Mouse (Mus musculus): ENCODE results near the gene Ppp1r12c. TPM values are rescaled to one million over a fixed set of nuclear protein-coding genes. Genes with fewer than 3 reads are reported as not detected.

Gene Ppp1r12c
- polyA plus RNA-seq (2017; shearing (Covaris generic)): 203 TPM

DNA sequence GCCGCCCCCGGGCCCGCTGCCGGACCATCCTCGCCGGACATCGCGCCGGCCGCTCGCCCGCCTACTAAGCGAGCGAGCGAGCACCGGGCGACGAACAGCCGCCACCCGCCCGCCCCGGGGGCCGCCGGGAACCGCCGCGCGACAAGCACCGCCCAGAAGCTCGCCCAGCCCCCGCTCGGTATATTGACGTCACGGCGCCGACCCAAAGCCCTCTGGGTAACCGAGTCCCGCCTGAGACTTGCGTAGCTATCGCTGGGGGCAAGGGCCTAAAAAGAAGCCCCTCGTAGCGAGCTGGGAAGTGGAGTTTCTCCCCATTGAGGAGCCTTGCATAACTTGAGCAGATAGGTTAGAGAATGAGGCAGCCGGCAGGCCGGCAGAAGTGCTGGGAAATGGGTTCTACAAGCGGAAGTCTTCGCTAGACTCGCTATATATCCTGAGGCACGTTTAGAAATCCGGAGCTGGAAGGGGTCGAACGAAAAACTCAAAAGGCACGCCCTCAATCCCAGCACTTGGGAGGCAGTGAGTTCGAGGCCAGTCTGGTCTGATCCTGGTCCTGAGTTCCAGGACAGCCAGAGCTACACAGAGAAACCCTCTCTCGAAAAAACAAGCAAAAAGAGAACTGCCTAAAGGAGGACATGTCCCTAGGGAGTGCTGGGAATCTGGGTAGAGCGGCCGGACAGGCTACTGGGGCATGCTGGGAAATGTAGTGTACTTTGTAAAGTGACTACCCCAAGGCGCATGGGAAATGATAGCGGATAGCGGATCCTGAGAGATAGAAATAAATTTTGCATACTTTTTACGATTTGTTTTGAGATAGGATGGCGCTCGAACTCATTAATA, at the start of gene Ppp1r12c:
TSS of gene Ppp1r12c (minus strand) at position 123 of the 840 bp plus-strand sequence.

DNA sequence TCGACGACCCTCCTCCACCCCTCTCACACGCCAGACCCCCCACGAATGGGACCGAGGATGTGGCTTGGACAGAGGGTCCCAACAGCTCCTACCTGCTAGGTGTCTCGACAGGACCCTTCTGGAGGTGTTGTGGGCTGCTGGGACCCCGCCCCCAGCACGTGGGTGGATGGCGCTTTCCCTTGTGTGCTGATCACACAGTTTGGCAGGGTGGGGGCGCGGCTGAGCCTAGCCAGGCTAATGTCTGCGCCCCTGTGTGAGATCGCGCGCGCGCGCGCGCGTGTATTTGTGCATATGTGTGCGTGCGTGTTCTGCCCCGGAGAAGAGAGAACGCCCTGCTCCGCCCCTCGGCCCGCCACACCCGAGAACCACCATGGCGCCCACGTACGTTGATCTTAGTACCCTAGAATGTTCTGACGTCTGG, 45.8 kb upstream of the Ppp1r12c start, which contains the start of gene Syt5:
TSS of gene Syt5 (minus strand) at position 321 of the 421 bp plus-strand sequence.

DNA sequence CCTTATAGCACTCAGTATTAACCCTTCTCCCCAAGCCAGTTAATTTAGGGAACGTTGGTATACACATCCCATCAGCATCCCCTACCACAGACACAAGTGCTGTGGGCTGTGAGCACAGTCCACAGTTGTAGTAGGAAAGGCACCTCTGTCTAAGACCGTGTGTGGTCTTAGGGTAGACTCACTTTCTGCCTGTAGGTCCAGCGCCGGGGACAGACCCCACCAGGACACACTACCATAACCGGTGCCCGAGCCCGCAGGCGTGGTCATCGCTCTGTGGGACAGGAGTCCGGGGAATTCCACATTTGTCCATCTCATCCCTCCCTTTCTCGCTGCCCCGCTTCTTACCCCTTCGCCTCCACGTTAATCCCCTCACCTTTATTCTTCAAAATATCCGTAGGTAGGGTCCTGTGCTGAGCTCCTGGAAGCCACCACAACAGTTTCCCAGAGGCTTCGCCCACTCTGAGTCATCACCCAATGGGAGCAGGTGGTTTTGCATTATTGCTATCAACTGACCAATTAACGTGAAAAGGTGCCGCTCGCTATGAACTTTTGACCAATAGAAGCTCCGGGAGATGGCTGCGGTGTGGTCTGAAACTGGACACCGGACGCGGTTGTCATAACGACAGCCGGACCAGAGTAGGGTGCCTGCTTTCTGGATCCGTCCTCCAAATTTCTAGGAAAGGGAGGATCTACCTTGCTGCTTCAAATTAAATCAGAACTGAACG, 30.7 kb upstream of the Ppp1r12c start, which contains the start of gene Dnaaf3:
TSS of gene Dnaaf3 (minus strand) at position 449 of the 725 bp plus-strand sequence.

DNA sequence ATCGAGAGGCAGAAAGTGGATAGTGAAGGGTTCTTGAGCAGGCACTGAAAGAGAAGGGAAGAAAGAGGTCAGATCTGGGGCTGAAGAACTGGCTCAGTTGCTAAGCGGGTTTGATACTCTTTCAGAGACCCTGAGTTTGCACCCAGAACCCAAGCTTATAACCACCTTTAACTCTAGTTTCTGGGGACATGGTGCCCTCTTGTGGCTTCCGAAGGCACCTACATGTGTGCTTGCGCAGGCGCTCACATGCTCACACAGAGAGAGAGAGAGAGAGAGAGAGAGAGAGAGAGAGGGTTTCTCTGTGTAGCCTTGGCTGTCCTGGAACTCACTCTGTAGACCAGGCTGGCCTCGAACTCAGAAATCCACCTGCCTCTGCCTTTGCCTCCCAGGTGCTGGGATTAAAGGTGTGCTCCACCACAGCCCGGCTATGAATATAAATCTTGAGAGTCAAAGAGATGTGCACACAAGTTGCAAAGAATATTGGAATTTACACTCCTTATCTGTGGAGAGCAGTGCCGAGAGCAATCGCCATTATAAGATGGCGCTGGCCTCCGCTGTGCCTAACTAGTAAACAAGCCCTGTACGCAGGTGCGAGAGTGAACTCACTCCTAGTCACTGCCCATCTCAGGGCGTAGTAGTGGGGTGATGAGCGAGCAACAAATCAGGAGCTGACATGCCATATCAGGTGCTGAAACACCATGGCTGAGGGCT, 22.9 kb upstream of the Ppp1r12c start, which contains the start of gene Tnni3:
TSS of gene Tnni3 (minus strand) at position 18 of the 711 bp plus-strand sequence.

DNA sequence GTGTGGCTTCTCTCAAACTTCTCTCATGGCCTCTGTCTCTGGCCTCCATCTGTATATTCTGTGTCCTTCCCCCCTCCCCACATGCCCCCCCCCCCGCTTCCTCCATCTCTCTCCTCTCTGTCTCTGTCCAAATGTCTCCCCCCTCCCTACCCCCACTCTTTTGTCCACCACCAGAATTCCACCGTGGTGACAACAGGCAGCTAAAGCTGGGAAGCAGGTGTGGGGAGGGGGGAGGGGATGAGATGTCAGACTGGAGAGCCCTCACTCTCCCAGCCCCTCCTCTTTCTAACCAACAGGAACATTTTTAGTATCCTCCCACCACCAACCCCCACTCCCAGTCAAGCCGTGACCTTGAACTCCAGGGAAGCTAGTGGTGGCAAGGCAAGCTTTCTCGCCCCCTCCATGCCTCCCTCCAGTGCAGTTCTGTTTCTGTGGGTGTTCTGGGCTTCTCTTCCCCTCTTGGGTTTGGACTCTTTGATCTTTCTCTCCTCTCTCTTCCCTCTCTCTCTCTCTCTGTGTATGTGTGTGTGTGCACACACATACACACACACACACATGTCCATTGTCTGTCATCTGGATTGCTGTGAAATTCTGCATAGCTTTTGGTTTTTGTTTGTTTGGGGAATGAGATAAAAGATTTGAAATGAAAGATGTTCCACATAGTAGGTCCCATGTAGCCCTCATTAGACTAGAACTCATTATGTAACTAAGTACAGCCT, 15.0 kb upstream of the Ppp1r12c start, which contains the start of gene Tnnt1:
TSS of gene Tnnt1 (minus strand) at position 51 of the 719 bp plus-strand sequence.

DNA sequence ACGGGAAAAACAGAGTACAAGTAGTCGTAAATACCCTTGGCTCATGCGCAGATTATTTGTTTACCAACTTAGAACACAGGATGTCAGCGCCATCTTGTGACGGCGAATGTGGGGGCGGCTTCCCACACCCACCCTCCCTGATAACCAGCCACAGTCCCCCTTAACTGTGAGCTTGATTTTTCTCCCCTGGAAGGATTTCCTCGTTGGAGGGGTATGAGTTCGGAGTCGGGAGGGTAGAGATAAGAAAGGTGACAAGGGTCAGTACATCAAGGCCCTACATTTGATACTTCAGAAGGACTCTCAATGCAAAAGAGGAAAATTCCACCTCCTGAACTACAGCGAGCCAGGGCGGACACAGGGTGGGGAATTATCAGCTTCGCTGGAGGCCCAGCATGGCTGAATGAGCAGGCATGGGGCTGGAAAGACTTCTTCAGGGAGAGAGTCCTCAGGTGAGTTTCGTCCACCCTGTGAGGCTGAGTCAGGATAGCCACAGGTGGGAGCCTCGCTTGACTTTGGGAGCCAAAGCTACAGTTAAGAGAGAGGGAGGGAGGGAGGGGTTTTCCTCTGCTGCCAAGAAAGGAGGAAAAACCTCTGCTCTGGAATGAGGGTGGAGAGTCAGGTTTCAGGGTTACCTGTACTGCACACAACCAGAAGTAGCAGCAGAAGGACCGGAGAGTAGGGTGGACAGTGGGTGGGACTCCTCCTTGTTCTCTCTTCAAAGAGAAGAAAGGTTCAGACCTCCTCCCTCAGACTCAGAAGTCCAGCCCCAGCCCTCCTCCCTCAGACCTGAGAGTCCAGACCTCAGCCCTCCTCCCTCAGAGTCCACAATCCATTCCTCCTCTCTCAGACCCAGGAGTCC, 40.7 kb downstream of the Ppp1r12c start, which contains the start of gene Eps8l1:
TSS of gene Eps8l1 (plus strand) at position 99 of the 859 bp plus-strand sequence.

DNA sequence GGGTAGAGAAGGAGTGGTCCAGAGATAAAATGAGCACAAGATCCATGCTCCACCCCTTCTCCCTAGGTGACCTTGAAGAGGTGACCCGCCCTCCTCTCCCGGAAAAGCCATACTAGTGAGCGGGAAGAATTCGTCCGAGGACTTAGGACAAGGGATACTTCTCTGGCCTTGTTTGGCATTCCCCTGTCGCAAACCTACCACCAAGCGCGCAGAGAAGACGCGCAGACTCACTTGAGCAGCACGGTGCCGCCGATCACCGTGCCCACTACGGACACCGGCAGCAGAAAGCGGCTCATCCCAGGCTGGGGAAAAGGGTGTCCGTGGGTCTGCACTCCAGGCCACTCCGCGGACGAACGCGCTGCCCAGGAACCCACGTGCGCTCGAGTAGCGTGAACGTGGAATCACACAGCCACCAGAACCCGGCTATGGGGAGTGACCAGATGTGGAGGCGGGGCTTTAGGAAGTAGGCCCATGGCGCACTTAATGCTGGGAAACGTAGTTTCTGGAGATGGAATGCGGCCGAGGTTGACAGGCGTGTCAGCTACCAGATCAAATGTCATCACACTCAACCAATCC, 56.2 kb downstream of the Ppp1r12c start, which contains the start of gene Rdh13:
TSS of gene Rdh13 (minus strand) at position 434 of the 576 bp plus-strand sequence.

Other genes starting within 250 kb of the Ppp1r12c start
- gene Ncr1, start 164.0 kb downstream of the Ppp1r12c start, polyA plus RNA-seq (2017; shearing (Covaris generic)): not detected
- gene Gp6, start 103.9 kb downstream of the Ppp1r12c start, polyA plus RNA-seq (2017; shearing (Covaris generic)): not detected
- 3.0 TPM for gene Rdh13, start 56.0 kb downstream of the Ppp1r12c start, polyA plus RNA-seq (2017; shearing (Covaris generic))
- gene Eps8l1, start 41.0 kb downstream of the Ppp1r12c start, polyA plus RNA-seq (2017; shearing (Covaris generic)): 9.4 TPM
- gene Tnnt1, start 14.7 kb upstream of the Ppp1r12c start, polyA plus RNA-seq (2017; shearing (Covaris generic)): 2.5 TPM
- gene Tnni3, start 22.5 kb upstream of the Ppp1r12c start, polyA plus RNA-seq (2017; shearing (Covaris generic)): not detected
- gene Dnaaf3, start 30.8 kb upstream of the Ppp1r12c start, polyA plus RNA-seq (2017; shearing (Covaris generic)): not detected
- 1.0 TPM for gene Syt5, start 45.9 kb upstream of the Ppp1r12c start, polyA plus RNA-seq (2017; shearing (Covaris generic))
- gene Ptprh, start 102.4 kb upstream of the Ppp1r12c start, polyA plus RNA-seq (2017; shearing (Covaris generic)): not detected
- gene Tmem86b, start 129.7 kb upstream of the Ppp1r12c start, polyA plus RNA-seq (2017; shearing (Covaris generic)): 11.7 TPM
- 243 TPM for gene Ppp6r1, start 157.3 kb upstream of the Ppp1r12c start, polyA plus RNA-seq (2017; shearing (Covaris generic))
- gene Hspbp1, start 183.4 kb upstream of the Ppp1r12c start, polyA plus RNA-seq (2017; shearing (Covaris generic)): 62.4 TPM
- gene Brsk1, start 188.9 kb upstream of the Ppp1r12c start, polyA plus RNA-seq (2017; shearing (Covaris generic)): not detected
- not detected for gene Tmem150b, start 223.6 kb upstream of the Ppp1r12c start, polyA plus RNA-seq (2017; shearing (Covaris generic))
- 29.2 TPM for gene Kmt5c, start 238.4 kb upstream of the Ppp1r12c start, polyA plus RNA-seq (2017; shearing (Covaris generic))